Mouse (Mus musculus): ENCODE data around the gene Pgm5. TPM values are rescaled to one million over a fixed set of nuclear protein-coding genes. Genes with fewer than 3 reads are reported as not detected.

Pgm5 gene
- polyA plus RNA-seq, 1 experiment from 2014 or later: 2.8 TPM

- no peak overlapping the region for H3K9ac ChIP-seq
- H3K9me3 ChIP-seq (replicated peaks): no peaks in the 10 kb centered on the region
- H3K4me2 ChIP-seq: 0 out of 2 replicates have a peak overlapping the region, but pooled peaks have one; percentile 19
- WGBS: 50% methylated on average over 1 of the region's 1 CpGs
- H3K4me1 ChIP-seq: peaks cover 34% of the 10 kb centered on the region
- 0 out of 2 replicates have a peak, but pooled peaks have one; percentile 3 for ATAC-seq (replicated peaks; ENCODE audit: low FRiP score)
- H3K27me3 ChIP-seq: no peaks in the 10 kb centered on the region
- H3K4me3 ChIP-seq (replicated peaks): no peak overlapping the region
- no peaks in the 10 kb centered on the region for H3K36me3 ChIP-seq
- H3K27ac ChIP-seq: peak overlapping the region; percentile 78
These were observed 163.7 kb downstream of the Pgm5 start for GRCm38 (mm10) chr19:24697946-24698345.

GRCm38 (mm10) chr19:24692691-24693090 lies 169.0 kb downstream of the Pgm5 start:
- H3K9ac ChIP-seq: no peak overlapping the region
- peaks cover under 1% of the 10 kb centered on the region for H3K4me1 ChIP-seq
- H3K27ac ChIP-seq: no peak overlapping the region
- no peaks in the 10 kb centered on the region for H3K36me3 ChIP-seq
- H3K4me2 ChIP-seq: no peak overlapping the region
- H3K4me3 ChIP-seq (replicated peaks): no peak overlapping the region
- H3K27me3 ChIP-seq: no peaks in the 10 kb centered on the region
- no peaks in the 10 kb centered on the region for H3K9me3 ChIP-seq (replicated peaks)
- ATAC-seq (replicated peaks; ENCODE audit: low FRiP score): no peak
- 89% methylated on average over 2 of the region's 2 CpGs for WGBS

- no peak overlapping the region for H3K4me3 ChIP-seq (replicated peaks)
- H3K4me1 ChIP-seq: no peaks in the 10 kb centered on the region
- H3K27me3 ChIP-seq: no peaks in the 10 kb centered on the region
- no peaks in the 10 kb centered on the region for H3K9me3 ChIP-seq (replicated peaks)
- H3K27ac ChIP-seq: no peak overlapping the region
- no peak for ATAC-seq (replicated peaks; ENCODE audit: low FRiP score)
- no peak overlapping the region for H3K4me2 ChIP-seq
- H3K9ac ChIP-seq: no peak overlapping the region
- 93% methylated on average over 4 of the region's 4 CpGs for WGBS
- H3K36me3 ChIP-seq: no peaks in the 10 kb centered on the region
These were observed 172.1 kb downstream of the Pgm5 start for GRCm38 (mm10) chr19:24689531-24689930.

- H3K4me3 ChIP-seq (replicated peaks): no peak overlapping the region
- no peaks in the 10 kb centered on the region for H3K36me3 ChIP-seq
- H3K9ac ChIP-seq: no peak overlapping the region
- ATAC-seq (replicated peaks; ENCODE audit: low FRiP score): no peak
- H3K4me2 ChIP-seq: no peak overlapping the region
- WGBS: 76% methylated on average over 6 of the region's 6 CpGs
- no peak overlapping the region for H3K27ac ChIP-seq
- no peaks in the 10 kb centered on the region for H3K9me3 ChIP-seq (replicated peaks)
- no peaks in the 10 kb centered on the region for H3K4me1 ChIP-seq
- no peaks in the 10 kb centered on the region for H3K27me3 ChIP-seq
These were observed 173.3 kb downstream of the Pgm5 start for GRCm38 (mm10) chr19:24688327-24688726.

- Histone ChIP-seq H3K4me3 (replicated peaks) (no peak overlapping the region), H3K4me2 (no peak overlapping the region), H3K4me1 (no peaks in the 10 kb centered on the region), H3K36me3 (no peaks in the 10 kb centered on the region), H3K27ac (no peak overlapping the region), H3K9me3 (replicated peaks) (no peaks in the 10 kb centered on the region), H3K9ac (no peak overlapping the region), H3K27me3 (no peaks in the 10 kb centered on the region)
- no peak for ATAC-seq (replicated peaks; ENCODE audit: low FRiP score)
- 88% methylated on average over 10 of the region's 10 CpGs for WGBS
These were observed 175.2 kb downstream of the Pgm5 start for GRCm38 (mm10) chr19:24686411-24686810.

- Histone ChIP-seq H3K4me1 (no peaks in the 10 kb centered on the region), H3K4me2 (no peak overlapping the region), H3K36me3 (no peaks in the 10 kb centered on the region), H3K9ac (no peak overlapping the region), H3K27me3 (no peaks in the 10 kb centered on the region), H3K4me3 (replicated peaks) (no peak overlapping the region), H3K9me3 (replicated peaks) (no peaks in the 10 kb centered on the region), H3K27ac (no peak overlapping the region)
- ATAC-seq (replicated peaks; ENCODE audit: low FRiP score): no peak
- WGBS: 47% methylated on average over 12 of the region's 12 CpGs
These were observed 178.5 kb downstream of the Pgm5 start for GRCm38 (mm10) chr19:24683016-24683720.

GRCm38 (mm10) chr19:24677242-24677984 lies 184.2 kb downstream of the Pgm5 start:
- Histone ChIP-seq H3K9me3 (replicated peaks) (no peaks in the 10 kb centered on the region), H3K9ac (no peak overlapping the region), H3K4me1 (peaks cover 27% of the 10 kb centered on the region), H3K27me3 (no peaks in the 10 kb centered on the region), H3K27ac (no peak overlapping the region), H3K4me2 (no peak overlapping the region), H3K4me3 (replicated peaks) (no peak overlapping the region), H3K36me3 (no peaks in the 10 kb centered on the region)
- WGBS: 78% methylated on average over 8 of the region's 8 CpGs
- ATAC-seq (replicated peaks; ENCODE audit: low FRiP score): no peak

GRCm38 (mm10) chr19:24676429-24676828 lies 185.2 kb downstream of the Pgm5 start:
- H3K9me3 ChIP-seq (replicated peaks): no peaks in the 10 kb centered on the region
- WGBS: 70% methylated on average over 7 of the region's 7 CpGs
- H3K27ac ChIP-seq: no peak overlapping the region
- ATAC-seq (replicated peaks; ENCODE audit: low FRiP score): no peak
- H3K4me1 ChIP-seq: peaks cover 36% of the 10 kb centered on the region
- H3K9ac ChIP-seq: no peak overlapping the region
- no peaks in the 10 kb centered on the region for H3K36me3 ChIP-seq
- H3K4me3 ChIP-seq (replicated peaks): no peak overlapping the region
- no peak overlapping the region for H3K4me2 ChIP-seq
- no peaks in the 10 kb centered on the region for H3K27me3 ChIP-seq

GRCm38 (mm10) chr19:24673762-24674161 lies 187.9 kb downstream of the Pgm5 start, which contains the start of gene Tmem252:
TSS of gene Tmem252 (plus strand) at chr19:24674008.
- no peaks in the 10 kb centered on the region for H3K9me3 ChIP-seq (replicated peaks)
- H3K27me3 ChIP-seq: no peaks in the 10 kb centered on the region
- no peaks in the 10 kb centered on the region for H3K36me3 ChIP-seq
- peak within 1 kb of the TSS; percentile 79 for H3K27ac ChIP-seq
- H3K4me3 ChIP-seq (replicated peaks): peak within 1 kb of the TSS; percentile 26
- H3K4me2 ChIP-seq: peak within 1 kb of the TSS; percentile 33
- no peak within 1 kb of the TSS for H3K9ac ChIP-seq
- peak; percentile 73 for ATAC-seq (replicated peaks; ENCODE audit: low FRiP score)
- H3K4me1 ChIP-seq: peaks cover 40% of the 10 kb centered on the region
- WGBS: 35% methylated on average over 4 of the region's 4 CpGs

- WGBS: 73% methylated on average over 10 of the region's 10 CpGs
These were observed 188.3 kb downstream of the Pgm5 start for GRCm38 (mm10) chr19:24673331-24673730.

GRCm38 (mm10) chr19:24672366-24672960 lies 189.2 kb downstream of the Pgm5 start:
- Histone ChIP-seq H3K9ac (no peak overlapping the region), H3K27me3 (no peaks in the 10 kb centered on the region), H3K36me3 (no peaks in the 10 kb centered on the region), H3K4me2 (no peak overlapping the region), H3K9me3 (replicated peaks) (no peaks in the 10 kb centered on the region), H3K4me3 (replicated peaks) (no peak overlapping the region), H3K27ac (peak overlapping the region; percentile 79), H3K4me1 (peaks cover 40% of the 10 kb centered on the region)
- 44% methylated on average over 10 of the region's 10 CpGs for WGBS
- no peak for ATAC-seq (replicated peaks; ENCODE audit: low FRiP score)

More at GRCm38 (mm10) chr19:24673331-24673730, 188.3 kb downstream of the Pgm5 start:
- Histone ChIP-seq H3K27ac (peak overlapping the region; percentile 75), H3K27me3 (no peaks in the 10 kb centered on the region), H3K4me1 (peaks cover 40% of the 10 kb centered on the region), H3K36me3 (no peaks in the 10 kb centered on the region), H3K4me2 (no peak overlapping the region), H3K9me3 (replicated peaks) (no peaks in the 10 kb centered on the region), H3K4me3 (replicated peaks) (no peak overlapping the region), H3K9ac (no peak overlapping the region)
- no peak for ATAC-seq (replicated peaks; ENCODE audit: low FRiP score)

- 29% methylated on average over 3 of the region's 3 CpGs for WGBS
- Histone ChIP-seq H3K36me3 (no peaks in the 10 kb centered on the region), H3K9ac (no peak overlapping the region), H3K9me3 (replicated peaks) (no peaks in the 10 kb centered on the region), H3K27me3 (no peaks in the 10 kb centered on the region), H3K4me2 (no peak overlapping the region), H3K27ac (peak overlapping the region; percentile 79), H3K4me3 (replicated peaks) (no peak overlapping the region), H3K4me1 (peaks cover 37% of the 10 kb centered on the region)
- ATAC-seq (replicated peaks; ENCODE audit: low FRiP score): peak; percentile 84
These were observed 190.1 kb downstream of the Pgm5 start for GRCm38 (mm10) chr19:24671571-24671970.

All from kidney, embryonic 15.5 days (tissue).